Mouse (Mus musculus) cerebellum, adult 9-10 months (tissue): Measurements from ENCODE around the gene Vwa3a.
"Not testable (repeated sequence)": the region's sequence is repeated elsewhere in the genome, so short reads cannot be mapped to it uniquely, and the experiment has no call there.

Experiments
- DNase-seq: peaks from one replicate; pipeline ENCODE4 v3.0.0; 2022

Vwa3a gene

GRCm38 (mm10) chr7:120739018-120739417, at the start of gene Vwa3a:
Gene Vwa3a (plus strand): TSS chr7:120739318.
- no peak for DNase-seq

GRCm38 (mm10) chr7:120690634-120691033, 48.5 kb upstream of the Vwa3a start:
- DNase-seq, result no peak

GRCm38 (mm10) chr7:120693831-120694375, 45.2 kb upstream of the Vwa3a start:
- no peak for DNase-seq

GRCm38 (mm10) chr7:120695196-120695595, 43.9 kb upstream of the Vwa3a start:
- no peak for DNase-seq

- DNase-seq, result no peak
Measured at GRCm38 (mm10) chr7:120695641-120696040, 43.5 kb upstream of the Vwa3a start.

GRCm38 (mm10) chr7:120696331-120696730, 42.8 kb upstream of the Vwa3a start:
- DNase-seq, result no peak

- DNase-seq, result no peak
Measured at GRCm38 (mm10) chr7:120699586-120699985, 39.5 kb upstream of the Vwa3a start.

GRCm38 (mm10) chr7:120703888-120704287, 35.2 kb upstream of the Vwa3a start:
- no peak for DNase-seq

- no peak for DNase-seq
Measured at GRCm38 (mm10) chr7:120712071-120712470, 27.0 kb upstream of the Vwa3a start.

- DNase-seq, result no peak
Measured at GRCm38 (mm10) chr7:120713225-120713624, 25.9 kb upstream of the Vwa3a start.

- DNase-seq, result not testable (repeated sequence)
Measured at GRCm38 (mm10) chr7:120713951-120714350, 25.2 kb upstream of the Vwa3a start.

- no peak for DNase-seq
Measured at GRCm38 (mm10) chr7:120717261-120717660, 21.9 kb upstream of the Vwa3a start.

- no peak for DNase-seq
Measured at GRCm38 (mm10) chr7:120721051-120721450, 18.1 kb upstream of the Vwa3a start.

GRCm38 (mm10) chr7:120721456-120721855, 17.7 kb upstream of the Vwa3a start:
- no peak for DNase-seq

- no peak for DNase-seq
Measured at GRCm38 (mm10) chr7:120722063-120722462, 17.1 kb upstream of the Vwa3a start.

- no peak for DNase-seq
Measured at GRCm38 (mm10) chr7:120722839-120723278, 16.3 kb upstream of the Vwa3a start.

GRCm38 (mm10) chr7:120727581-120727980, 11.5 kb upstream of the Vwa3a start:
- DNase-seq, result peak; percentile 41

GRCm38 (mm10) chr7:120729635-120730034, 9.5 kb upstream of the Vwa3a start:
- no peak for DNase-seq

- DNase-seq, result no peak
Measured at GRCm38 (mm10) chr7:120732906-120733305, 6.2 kb upstream of the Vwa3a start.

- no peak for DNase-seq
Measured at GRCm38 (mm10) chr7:120739558-120740101, 512 bp downstream of the Vwa3a start.

- DNase-seq, result no peak
Measured at GRCm38 (mm10) chr7:120743366-120744351, 4.5 kb downstream of the Vwa3a start.

- DNase-seq, result no peak
Measured at GRCm38 (mm10) chr7:120744606-120745005, 5.5 kb downstream of the Vwa3a start.

- no peak for DNase-seq
Measured at GRCm38 (mm10) chr7:120746029-120746428, 6.9 kb downstream of the Vwa3a start.

- DNase-seq, result no peak
Measured at GRCm38 (mm10) chr7:120746821-120747220, 7.7 kb downstream of the Vwa3a start.
